Mouse (Mus musculus): Measurements from ENCODE around the gene Ndp. TPM values are rescaled to one million over a fixed set of nuclear protein-coding genes. Genes with fewer than 3 reads are reported as not detected.
A peak's percentile ranks its signal among the peaks of the same experiment; 100 is the strongest.

Gene Ndp
- polyA plus RNA-seq, 1 experiment = not detected

DNA sequence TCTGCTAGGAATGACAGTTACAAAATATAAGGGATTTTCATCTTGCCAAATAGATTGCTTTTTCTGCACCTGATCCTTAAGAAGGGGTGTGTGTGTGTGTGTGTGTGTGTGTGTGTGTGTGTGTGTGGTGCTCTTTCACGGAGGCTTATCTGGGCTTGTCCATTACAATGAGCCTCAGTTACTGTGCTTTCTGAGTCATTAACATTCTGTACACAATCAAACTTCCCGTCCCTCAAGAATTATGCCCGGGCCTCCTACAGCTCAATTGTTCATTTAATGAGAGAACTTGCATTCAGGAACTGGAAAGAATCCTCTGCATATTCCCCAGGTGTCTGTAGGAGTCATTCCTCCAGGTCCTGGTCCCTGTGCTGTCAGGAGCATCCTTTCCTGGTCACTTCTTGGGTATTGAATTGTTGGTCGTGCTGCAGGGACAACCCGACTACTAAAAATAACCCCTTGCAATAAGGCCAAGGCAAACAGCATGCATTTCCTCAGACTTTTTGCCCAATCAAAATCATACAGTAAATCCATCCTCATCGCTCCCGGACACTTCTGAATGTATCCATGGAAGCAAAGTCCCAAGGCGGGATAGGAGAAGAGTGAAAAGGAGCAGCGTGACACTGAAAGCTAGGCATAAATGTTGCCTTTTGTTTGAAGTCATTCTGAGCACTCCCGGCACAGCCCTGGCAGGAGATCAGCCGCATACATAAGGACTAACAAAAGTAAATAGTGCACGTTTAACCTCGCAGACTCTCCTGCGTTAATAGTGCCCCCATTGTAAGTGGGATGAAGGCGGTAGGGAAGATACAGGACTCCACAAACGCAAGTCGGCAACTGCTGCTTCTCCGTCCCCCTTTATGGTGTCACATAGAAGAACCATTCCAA lies 1.1 kb downstream of the Ndp start:
- Histone ChIP-seq H3K79me3 (ENCODE audit: low read depth) (no peaks in the 10 kb centered on the region), H3ac (ENCODE audit: control insufficient read depth, insufficient read length, low read depth) (no peak overlapping the region), H3K27me3 (ENCODE audit: control insufficient read depth, insufficient read depth, insufficient read length) (no peaks in the 10 kb centered on the region), H3K36me3 (ENCODE audit: control insufficient read depth, insufficient read depth) (no peaks in the 10 kb centered on the region), H3K79me2 (ENCODE audit: control insufficient read depth, insufficient read depth) (no peaks in the 10 kb centered on the region), H3K4me3 (ENCODE audit: insufficient read depth, poor library complexity, severe bottlenecking) (no peak overlapping the region)
- no peak for TF ChIP-seq MAX (IDR thresholded peaks at IDR 0.05)
- TF ChIP-seq MYOG (IDR thresholded peaks at IDR 0.05; ENCODE audit: control insufficient read depth, extremely low read depth, insufficient read length) = no peak
- TF ChIP-seq MYOD1 (IDR thresholded peaks at IDR 0.05; ENCODE audit: control insufficient read depth, insufficient read length, low read depth) = no peak
- TF ChIP-seq CTCF (IDR thresholded peaks at IDR 0.05; ENCODE audit: control insufficient read depth, insufficient read depth, insufficient read length) = no peak
- no peak for TF ChIP-seq FOSL1 (IDR thresholded peaks at IDR 0.05; ENCODE audit: insufficient read depth, low read length, poor library complexity, severe bottlenecking)

DNA sequence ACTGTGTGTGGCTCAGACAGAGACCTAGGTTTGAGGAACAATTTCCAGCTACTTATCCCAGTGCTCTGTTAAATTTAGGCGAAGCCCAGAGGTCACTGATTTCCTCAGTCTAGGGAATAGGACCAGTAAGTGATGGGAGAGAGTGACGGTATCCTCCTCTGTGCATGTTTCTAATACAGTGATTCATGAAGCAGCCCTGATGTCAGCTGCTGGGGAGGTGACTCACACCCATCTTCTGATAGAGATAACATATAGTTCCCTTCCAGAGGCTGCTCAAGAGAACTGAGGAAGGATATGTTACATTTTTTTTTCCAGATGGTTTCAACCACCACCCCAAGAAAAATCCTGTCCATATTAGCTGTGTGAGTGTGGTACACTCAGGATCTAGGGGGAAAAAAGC lies 2.9 kb downstream of the Ndp start:
- TF ChIP-seq MYOD1 (IDR thresholded peaks at IDR 0.05; ENCODE audit: control insufficient read depth, insufficient read length, low read depth) (peak; percentile 52), FOSL1 (IDR thresholded peaks at IDR 0.05; ENCODE audit: insufficient read depth, low read length, poor library complexity, severe bottlenecking) (peak; percentile 14), CTCF (IDR thresholded peaks at IDR 0.05; ENCODE audit: control insufficient read depth, insufficient read depth, insufficient read length) (no peak)
- H3K27me3 ChIP-seq (ENCODE audit: control insufficient read depth, insufficient read depth, insufficient read length) = no peaks in the 10 kb centered on the region
- no peaks in the 10 kb centered on the region for H3K79me2 ChIP-seq (ENCODE audit: control insufficient read depth, insufficient read depth)
- H3K4me3 ChIP-seq (ENCODE audit: insufficient read depth, poor library complexity, severe bottlenecking) = no peak overlapping the region
- H3ac ChIP-seq (ENCODE audit: control insufficient read depth, insufficient read length, low read depth) = no peak overlapping the region
- H3K36me3 ChIP-seq (ENCODE audit: control insufficient read depth, insufficient read depth) = no peaks in the 10 kb centered on the region
- no peaks in the 10 kb centered on the region for H3K79me3 ChIP-seq (ENCODE audit: low read depth)

DNA sequence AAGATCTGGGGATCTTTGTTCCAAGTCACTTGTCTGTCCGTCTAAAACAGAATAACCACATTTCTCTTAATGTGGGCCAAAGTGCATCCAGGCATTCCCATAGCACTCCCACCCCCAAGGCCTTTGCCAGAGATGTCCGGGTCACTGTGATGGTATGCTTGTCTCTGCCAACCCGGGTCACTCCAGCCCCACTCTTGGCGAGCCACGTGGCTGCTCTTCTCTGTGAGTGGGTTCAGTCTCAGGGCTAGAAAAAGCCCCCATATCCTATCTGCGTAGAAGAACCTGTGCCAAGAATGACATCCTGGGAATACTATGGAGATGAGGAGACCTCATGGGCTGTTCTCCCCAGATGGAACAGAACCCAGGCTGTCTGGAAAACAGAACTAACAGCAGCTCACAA lies 4.0 kb downstream of the Ndp start:
- no peak overlapping the region for H3K4me3 ChIP-seq (ENCODE audit: insufficient read depth, poor library complexity, severe bottlenecking)
- TF ChIP-seq MYOG (IDR thresholded peaks at IDR 0.05; ENCODE audit: control insufficient read depth, extremely low read depth, insufficient read length) = no peak
- TF ChIP-seq USF1 (IDR thresholded peaks at IDR 0.05; ENCODE audit: low read depth) = no peak
- no peak for TF ChIP-seq FOSL1 (IDR thresholded peaks at IDR 0.05; ENCODE audit: insufficient read depth, low read length, poor library complexity, severe bottlenecking)
- no peak for TF ChIP-seq MYOD1 (IDR thresholded peaks at IDR 0.05; ENCODE audit: control insufficient read depth, insufficient read length, low read depth)
- no peaks in the 10 kb centered on the region for H3K27me3 ChIP-seq (ENCODE audit: control insufficient read depth, insufficient read depth, insufficient read length)
- no peaks in the 10 kb centered on the region for H3K36me3 ChIP-seq (ENCODE audit: control insufficient read depth, insufficient read depth)
- H3K79me3 ChIP-seq (ENCODE audit: low read depth) = no peaks in the 10 kb centered on the region
- H3ac ChIP-seq (ENCODE audit: control insufficient read depth, insufficient read length, low read depth) = no peak overlapping the region
- H3K79me2 ChIP-seq (ENCODE audit: control insufficient read depth, insufficient read depth) = no peaks in the 10 kb centered on the region

DNA sequence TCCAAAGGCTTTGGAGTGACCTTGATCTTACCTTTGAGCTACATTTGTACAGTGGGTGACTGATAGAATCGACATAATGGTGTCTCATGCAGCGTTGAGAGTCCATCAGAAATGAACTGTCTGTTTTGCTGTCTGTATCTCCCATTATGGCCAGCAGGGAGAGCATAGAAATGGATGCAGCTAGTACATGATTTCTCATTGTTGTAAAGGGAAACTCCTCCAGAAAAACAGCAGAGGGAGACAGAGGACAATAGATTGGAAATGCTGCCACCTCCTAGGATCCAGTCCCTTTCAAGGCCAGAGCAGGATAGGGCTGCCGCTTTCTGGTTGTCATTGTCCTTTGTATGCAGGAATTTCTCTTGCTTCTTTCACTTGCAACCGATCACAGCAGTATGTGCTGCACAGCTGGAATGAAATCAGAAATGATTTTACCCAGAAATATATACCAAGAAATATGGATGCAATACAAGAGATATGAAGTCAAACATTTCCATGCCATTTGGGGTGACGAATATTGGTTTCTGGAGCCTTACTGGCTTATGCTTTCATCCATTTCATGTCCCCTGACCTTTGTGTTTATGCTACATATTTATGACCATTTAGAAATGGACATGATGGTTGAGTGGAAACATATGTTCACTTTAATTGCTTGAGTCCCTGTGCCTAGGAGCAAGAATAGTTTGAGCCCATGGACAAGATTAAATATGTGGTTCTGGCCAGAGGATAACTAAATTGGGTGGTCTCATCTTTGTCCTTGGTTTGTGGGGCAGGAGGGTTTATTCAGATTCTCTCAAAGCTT lies 17.0 kb downstream of the Ndp start:
- Histone ChIP-seq H3K79me2 (ENCODE audit: control insufficient read depth, insufficient read depth) (no peaks in the 10 kb centered on the region), H3K27me3 (ENCODE audit: control insufficient read depth, insufficient read depth, insufficient read length) (no peaks in the 10 kb centered on the region), H3ac (ENCODE audit: control insufficient read depth, insufficient read length, low read depth) (no peak overlapping the region), H3K36me3 (ENCODE audit: control insufficient read depth, insufficient read depth) (no peaks in the 10 kb centered on the region), H3K4me3 (ENCODE audit: insufficient read depth, poor library complexity, severe bottlenecking) (no peak overlapping the region), H3K79me3 (ENCODE audit: low read depth) (no peaks in the 10 kb centered on the region)
- no peak for TF ChIP-seq MAX (IDR thresholded peaks at IDR 0.05)
- no peak for TF ChIP-seq CTCF (IDR thresholded peaks at IDR 0.05; ENCODE audit: control insufficient read depth, insufficient read depth, insufficient read length)
- no peak for TF ChIP-seq FOSL1 (IDR thresholded peaks at IDR 0.05; ENCODE audit: insufficient read depth, low read length, poor library complexity, severe bottlenecking)
- TF ChIP-seq CEBPB (IDR thresholded peaks at IDR 0.05; ENCODE audit: low read depth) = no peak
- no peak for TF ChIP-seq USF1 (IDR thresholded peaks at IDR 0.05; ENCODE audit: low read depth)
- no peak for TF ChIP-seq MYOG (IDR thresholded peaks at IDR 0.05; ENCODE audit: control insufficient read depth, extremely low read depth, insufficient read length)
- no peak for TF ChIP-seq MYOD1 (IDR thresholded peaks at IDR 0.05; ENCODE audit: control insufficient read depth, insufficient read length, low read depth)

DNA sequence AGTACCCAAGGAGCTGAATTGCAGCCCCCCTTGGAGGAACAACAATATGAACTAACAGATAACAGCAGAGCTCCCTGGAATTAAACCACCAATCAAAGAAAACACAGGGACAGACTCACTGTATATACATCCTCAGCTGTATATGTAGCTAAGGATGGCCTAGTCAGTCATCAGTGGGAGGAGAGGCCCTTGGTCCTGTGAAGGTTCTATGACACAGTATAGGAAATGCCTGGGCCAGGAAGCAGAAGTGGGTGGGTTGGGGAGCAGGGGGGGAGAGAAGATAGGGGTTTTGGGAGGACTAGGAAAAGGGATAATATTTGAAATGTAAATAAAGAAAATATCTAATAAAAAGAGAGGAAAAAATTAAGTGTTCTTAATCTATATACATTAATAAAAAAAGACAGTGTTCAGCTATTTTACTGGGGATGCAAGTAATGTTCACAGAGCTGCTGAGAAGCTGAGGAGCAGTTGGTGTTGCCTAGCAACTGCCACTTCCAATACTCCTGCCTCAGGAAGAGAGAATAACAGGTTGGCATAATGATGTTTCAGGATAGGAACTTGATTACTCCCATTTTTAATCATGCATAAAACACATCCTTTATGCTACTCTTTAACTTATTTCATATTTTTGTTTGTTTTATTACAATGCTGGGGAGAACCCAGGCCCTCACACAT lies 43.8 kb downstream of the Ndp start:
- TF ChIP-seq MYOG (IDR thresholded peaks at IDR 0.05; ENCODE audit: control insufficient read depth, extremely low read depth, insufficient read length) = no peak
- no peak for TF ChIP-seq USF1 (IDR thresholded peaks at IDR 0.05; ENCODE audit: low read depth)
- no peak for TF ChIP-seq FOSL1 (IDR thresholded peaks at IDR 0.05; ENCODE audit: insufficient read depth, low read length, poor library complexity, severe bottlenecking)
- no peak for TF ChIP-seq MYOD1 (IDR thresholded peaks at IDR 0.05; ENCODE audit: control insufficient read depth, insufficient read length, low read depth)
- no peak for TF ChIP-seq MAX (IDR thresholded peaks at IDR 0.05)
- TF ChIP-seq CEBPB (IDR thresholded peaks at IDR 0.05; ENCODE audit: low read depth) = no peak
- no peak for TF ChIP-seq CTCF (IDR thresholded peaks at IDR 0.05; ENCODE audit: control insufficient read depth, insufficient read depth, insufficient read length)
- no peaks in the 10 kb centered on the region for H3K27me3 ChIP-seq (ENCODE audit: control insufficient read depth, insufficient read depth, insufficient read length)
- H3K36me3 ChIP-seq (ENCODE audit: control insufficient read depth, insufficient read depth) = no peaks in the 10 kb centered on the region
- H3K4me3 ChIP-seq (ENCODE audit: insufficient read depth, poor library complexity, severe bottlenecking) = no peak overlapping the region
- no peaks in the 10 kb centered on the region for H3K79me2 ChIP-seq (ENCODE audit: control insufficient read depth, insufficient read depth)
- H3K79me3 ChIP-seq (ENCODE audit: low read depth) = no peaks in the 10 kb centered on the region
- no peak overlapping the region for H3ac ChIP-seq (ENCODE audit: control insufficient read depth, insufficient read length, low read depth)
